ENCODE assay signal across 21 mouse cellular contexts in the genomic region with DNA sequence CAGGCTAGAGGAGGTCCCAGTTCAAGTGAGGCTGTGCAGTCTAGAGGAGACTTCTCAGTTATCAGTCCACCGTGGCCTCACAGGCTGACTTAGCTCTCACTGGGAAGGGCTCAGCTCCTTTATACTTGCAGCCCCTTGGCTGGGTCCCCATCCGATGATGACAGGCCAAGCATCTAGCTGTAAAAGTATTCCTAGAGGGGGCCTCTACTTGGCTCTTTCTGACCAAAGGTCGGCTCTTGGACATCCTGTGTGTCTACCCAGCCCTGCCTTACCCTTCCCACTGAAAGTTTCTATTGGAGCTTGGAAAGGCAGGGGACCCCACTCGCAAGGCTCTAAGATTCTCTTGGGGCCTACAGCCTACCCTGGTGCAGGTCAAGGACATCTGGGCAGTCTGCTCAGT. TPM values are rescaled to one million over a fixed set of nuclear protein-coding genes. Genes with fewer than 3 reads are reported as not detected.
DNase-seq lines count a peak whose midpoint lies in the region; ATAC-seq lines count a peak whose summit lies in the region.
"Had no signal": no experiment of that assay in that cellular context is flagged by ENCODE, and none has a peak within 500 bp of the region (broad histone marks: within the 10 kb centered on the region; RNA-seq: fewer than 3 reads in every experiment).

No protein-coding gene starts in this region.

- H3K27me3 ChIP-seq in liver, embryonic 12.5 days (replicated peaks) = peaks cover 10% of the 10 kb centered on the region
- H3K27me3 ChIP-seq in intestine, embryonic 14.5 days (replicated peaks; ENCODE audit: control insufficient read depth, insufficient read depth, low read length) = peaks cover 2% of the 10 kb centered on the region
- H3K27me3 ChIP-seq in intestine, embryonic 15.5 days (replicated peaks) = peaks cover 2% of the 10 kb centered on the region; the same call in 1 of the 2 replicates

- H3K4me2 ChIP-seq in liver, embryonic 12.5 days = no peak overlapping the region
- peak overlapping the region; percentile 18; the same call in 1 of the 2 replicates for H3K4me2 ChIP-seq in intestine, embryonic 14.5 days (ENCODE audit: low read length)
- peak overlapping the region; percentile 54 for H3K4me2 ChIP-seq in intestine, embryonic 15.5 days (replicated peaks)
- H3K4me2 ChIP-seq: embryonic facial prominence, embryonic 13.5 days; forebrain, embryonic 12.5 days had no signal

- no peak overlapping the region for H3K9ac ChIP-seq in liver, embryonic 12.5 days
- no peak overlapping the region for H3K9ac ChIP-seq in intestine, embryonic 14.5 days (ENCODE audit: low read length)
- H3K9ac ChIP-seq in intestine, embryonic 15.5 days = peak overlapping the region; percentile 43; the same call in 1 of the 2 replicates
- H3K9ac ChIP-seq: embryonic facial prominence, embryonic 13.5 days; forebrain, embryonic 12.5 days had no signal

- 0 out of 2 replicates have a peak overlapping the region, but pooled peaks have one; percentile 7 for H3K27ac ChIP-seq in liver, embryonic 12.5 days
- H3K27ac ChIP-seq in intestine, embryonic 14.5 days (ENCODE audit: low read depth) = no peak overlapping the region; the same call in 1 of the 2 replicates
- H3K27ac ChIP-seq in intestine, embryonic 15.5 days = peak overlapping the region; percentile 77
- H3K27ac ChIP-seq: embryonic facial prominence, embryonic 13.5 days; forebrain, embryonic 12.5 days; heart, embryonic 10.5 days had no signal

- peaks cover 55% of the 10 kb centered on the region for H3K36me3 ChIP-seq in liver, embryonic 12.5 days
- H3K36me3 ChIP-seq in intestine, embryonic 14.5 days (ENCODE audit: control insufficient read depth, insufficient read depth, low read length) = peaks cover 39% of the 10 kb centered on the region
- peaks cover 7% of the 10 kb centered on the region; the same call in 1 of the 2 replicates for H3K36me3 ChIP-seq in intestine, embryonic 15.5 days

- no peak for ATAC-seq in liver, embryonic 12.5 days
- no peak for ATAC-seq in intestine, embryonic 14.5 days (replicated peaks; ENCODE audit: low FRiP score, low TSS enrichment, low read depth)
- peak; percentile 40 for ATAC-seq in intestine, embryonic 15.5 days
- ATAC-seq: CD4-positive, CD25-positive, alpha-beta regulatory T cell, adult 4 months; forebrain, embryonic 16.5 days; hindbrain, embryonic 16.5 days had no signal

- peaks cover 45% of the 10 kb centered on the region for H3K4me1 ChIP-seq in liver, embryonic 12.5 days
- H3K4me1 ChIP-seq in intestine, embryonic 14.5 days (replicated peaks; ENCODE audit: control insufficient read depth, insufficient read depth, low read length) = peaks cover 18% of the 10 kb centered on the region; the same call in 1 of the 2 replicates
- H3K4me1 ChIP-seq in intestine, embryonic 15.5 days (replicated peaks) = peaks cover 22% of the 10 kb centered on the region

- peak; percentile 89 for DNase-seq in heart, adult 11 months
- no peak for DNase-seq in heart, adult 9 months (ENCODE audit: low spot score in 2 of 2)
- no peak for DNase-seq in liver
- no peak for DNase-seq in intestine, embryonic 14.5 days (ENCODE audit: low spot score)
- DNase-seq in B cell, adult 2 months = no peak
- DNase-seq: adrenal gland, adult 8-10 months; cerebellum, adult 11 months; cerebellum, postnatal 14 days; gastrocnemius, postnatal 10 days; heart, postnatal 10 days; kidney, adult 11 months; kidney, adult 9 months had no signal

- 68% methylated on average over 4 of the region's 4 CpGs for WGBS in liver, embryonic 12.5 days (ENCODE audit: insufficient replicate concordance)
- 83% methylated on average over 4 of the region's 4 CpGs for WGBS in intestine, embryonic 14.5 days
- WGBS in intestine, embryonic 15.5 days = 58% methylated on average over 4 of the region's 4 CpGs

- no peaks in the 10 kb centered on the region for H3K9me3 ChIP-seq in liver, embryonic 12.5 days (replicated peaks)
- no peaks in the 10 kb centered on the region for H3K9me3 ChIP-seq in intestine, embryonic 14.5 days (ENCODE audit: control insufficient read depth, low read length)
- H3K9me3 ChIP-seq in intestine, embryonic 15.5 days = no peaks in the 10 kb centered on the region
- H3K9me3 ChIP-seq: embryonic facial prominence, embryonic 13.5 days; forebrain, embryonic 12.5 days; heart, embryonic 10.5 days had no signal

- no peak overlapping the region for H3K4me3 ChIP-seq in liver, embryonic 12.5 days
- peak overlapping the region; percentile 11; the same call in 1 of the 2 replicates for H3K4me3 ChIP-seq in intestine, embryonic 14.5 days (ENCODE audit: low read depth, low read length)
- peak overlapping the region; percentile 35 for H3K4me3 ChIP-seq in intestine, embryonic 15.5 days (replicated peaks)
- H3K4me3 ChIP-seq: embryonic facial prominence, embryonic 13.5 days; forebrain, embryonic 12.5 days; heart, embryonic 10.5 days had no signal

RNA-seq across cellular contexts. Expression of gene Mamdc4, which starts 3.4 kb away (rescaled TPM):
- polyA plus RNA-seq in liver, embryonic 12.5 days (2016; fragmentation: Nextera tagmentation; extraction: Ambion mirVana) = 0.38 and 0.45 TPM in 2 replicates
- polyA plus RNA-seq in intestine, embryonic 14.5 days (2014; fragmentation: Nextera tagmentation; extraction: Ambion mirVana) = 59.1 and 85.2 TPM in 2 replicates
- polyA plus RNA-seq in intestine, embryonic 15.5 days (2015; fragmentation: Nextera tagmentation; extraction: Ambion mirVana) = 297 and 389 TPM in 2 replicates

RNA-seq across cellular contexts. Expression of gene Phpt1, which starts 3.8 kb away (rescaled TPM):
- 67.8 and 69.2 TPM in 2 replicates for polyA plus RNA-seq in liver, embryonic 12.5 days (2016; fragmentation: Nextera tagmentation; extraction: Ambion mirVana)
- polyA plus RNA-seq in intestine, embryonic 14.5 days (2014; fragmentation: Nextera tagmentation; extraction: Ambion mirVana) = 278 and 287 TPM in 2 replicates
- polyA plus RNA-seq in intestine, embryonic 15.5 days (2015; fragmentation: Nextera tagmentation; extraction: Ambion mirVana) = 163 and 190 TPM in 2 replicates

RNA-seq across cellular contexts. Expression of gene Ajm1, which starts 10.3 kb away (rescaled TPM):
- not detected in 2 replicates for polyA plus RNA-seq in liver, embryonic 12.5 days (2016; fragmentation: Nextera tagmentation; extraction: Ambion mirVana)
- polyA plus RNA-seq in intestine, embryonic 14.5 days (2014; fragmentation: Nextera tagmentation; extraction: Ambion mirVana) = 1.8 and 2.0 TPM in 2 replicates
- polyA plus RNA-seq in intestine, embryonic 15.5 days (2015; fragmentation: Nextera tagmentation; extraction: Ambion mirVana) = 1.7 and 2.9 TPM in 2 replicates
- polyA plus RNA-seq: CD4-positive, CD25-positive, alpha-beta regulatory T cell, adult 4 months; heart, embryonic 14.5 days had no signal

RNA-seq across cellular contexts. Expression of gene Edf1, which starts 13.6 kb away (rescaled TPM):
- polyA plus RNA-seq in liver, embryonic 12.5 days (2016; fragmentation: Nextera tagmentation; extraction: Ambion mirVana) = 293 and 311 TPM in 2 replicates
- polyA plus RNA-seq in intestine, embryonic 14.5 days (2014; fragmentation: Nextera tagmentation; extraction: Ambion mirVana) = 356 and 385 TPM in 2 replicates
- polyA plus RNA-seq in intestine, embryonic 15.5 days (2015; fragmentation: Nextera tagmentation; extraction: Ambion mirVana) = 339 and 367 TPM in 2 replicates

RNA-seq across cellular contexts. Expression of gene Traf2, which starts 24.5 kb away (rescaled TPM):
- polyA plus RNA-seq in liver, embryonic 12.5 days (2016; fragmentation: Nextera tagmentation; extraction: Ambion mirVana) = 22.4 and 24.4 TPM in 2 replicates
- polyA plus RNA-seq in intestine, embryonic 14.5 days (2014; fragmentation: Nextera tagmentation; extraction: Ambion mirVana) = 31.2 and 32.0 TPM in 2 replicates
- polyA plus RNA-seq in intestine, embryonic 15.5 days (2015; fragmentation: Nextera tagmentation; extraction: Ambion mirVana) = 26.7 and 32.4 TPM in 2 replicates

Comparison
In these comparisons a context has a peak if more than half of its experiments do, and no peak if none do; other contexts are left out.
1. RNA of gene Mamdc4, which starts 3.4 kb away (polyA plus RNA-seq): 297 to 389 TPM in intestine, embryonic 15.5 days and 59.1 to 85.2 TPM in intestine, embryonic 14.5 days; 0.38 to 0.45 TPM in liver, embryonic 12.5 days; every median in the first group is over 10 times any median in the second.